Mouse (Mus musculus): ENCODE results near the gene Ccnh. TPM values are rescaled to one million over a fixed set of nuclear protein-coding genes. Genes with fewer than 3 reads are reported as not detected.
"Not testable (repeated sequence)": the region's sequence is repeated elsewhere in the genome, so short reads cannot be mapped to it uniquely, and the experiment has no call there.

Gene Ccnh
- polyA plus RNA-seq (2012; rRNA removed) (38.7 and 50.6 TPM in 2 replicates), polyA plus RNA-seq (2014; fragmentation: Nextera tagmentation; extraction: Ambion mirVana) (77.1 and 86.4 TPM in 2 replicates)

DNA sequence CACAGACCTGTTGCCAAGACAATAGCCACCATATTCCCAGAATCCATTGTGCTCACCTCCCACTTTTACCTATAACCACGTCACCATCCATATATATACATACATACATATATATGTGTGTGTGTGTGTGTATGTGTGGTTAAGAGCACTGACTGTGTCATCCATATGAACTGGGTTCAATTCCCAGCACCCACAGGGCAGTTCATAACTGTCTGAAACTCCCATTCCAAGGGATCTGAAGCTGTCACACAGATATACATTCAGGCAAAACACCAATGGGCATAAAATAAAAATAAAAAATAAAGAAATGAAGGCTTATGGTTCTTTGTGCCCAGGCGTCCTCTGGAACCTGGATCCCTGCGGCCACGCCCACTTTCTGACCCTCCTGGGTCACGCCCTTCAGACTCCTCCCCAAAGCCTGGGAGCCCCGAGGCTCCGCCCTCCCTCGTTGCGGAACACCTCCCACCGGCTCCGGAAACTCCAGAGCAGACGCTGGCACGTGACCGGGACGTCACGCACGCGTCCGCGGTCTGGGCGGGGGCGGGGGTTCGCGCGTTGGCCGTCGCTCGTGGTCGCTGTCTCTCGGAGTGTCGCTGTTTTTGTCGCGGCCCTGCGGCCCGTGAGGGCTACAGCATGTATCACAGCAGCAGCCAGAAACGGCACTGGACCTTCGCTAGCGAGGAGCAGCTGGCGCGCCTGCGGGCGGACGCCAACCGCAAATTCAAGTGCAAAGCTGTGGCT, at the start of gene Ccnh:
Gene Ccnh (plus strand): TSS at position 506 of the 741 bp plus-strand sequence.
- Histone ChIP-seq H3K27me3 (ENCODE audit: control insufficient read depth, insufficient read depth, low read length) (no peaks in the 10 kb centered on the region), H3K36me3 (ENCODE audit: control insufficient read depth, insufficient read depth, low read length) (peaks cover 25% of the 10 kb centered on the region), H3K4me3 (replicated peaks; ENCODE audit: low read length) (peak within 1 kb of the TSS; percentile 69), H3K27ac (replicated peaks; ENCODE audit: low read depth, low read length) (peak within 1 kb of the TSS; percentile 45), H3K4me1 (ENCODE audit: control insufficient read depth, insufficient read depth, low read length) (peaks cover 2% of the 10 kb centered on the region; the same call in 1 of the 2 replicates), H3K9me3 (ENCODE audit: control insufficient read depth, low read length) (no peaks in the 10 kb centered on the region), H3K9ac (ENCODE audit: low read depth, low read length, severe bottlenecking) (peak within 1 kb of the TSS; percentile 75), H3K4me2 (replicated peaks; ENCODE audit: low read depth, low read length, severe bottlenecking) (peak within 1 kb of the TSS; percentile 73)
- DNase-seq (ENCODE audit: low spot score) (peak; percentile 85), ATAC-seq (ENCODE audit: low FRiP score, low read depth) (peak; percentile 99)
- peak; percentile 86; the same call in 1 of the 2 replicates for TF ChIP-seq POLR2A (IDR thresholded peaks at IDR 0.05; ENCODE audit: borderline replicate concordance, extremely low read depth, insufficient read depth, insufficient read length)
- WGBS, result 2% methylated on average over 44 of the region's 44 CpGs

DNA sequence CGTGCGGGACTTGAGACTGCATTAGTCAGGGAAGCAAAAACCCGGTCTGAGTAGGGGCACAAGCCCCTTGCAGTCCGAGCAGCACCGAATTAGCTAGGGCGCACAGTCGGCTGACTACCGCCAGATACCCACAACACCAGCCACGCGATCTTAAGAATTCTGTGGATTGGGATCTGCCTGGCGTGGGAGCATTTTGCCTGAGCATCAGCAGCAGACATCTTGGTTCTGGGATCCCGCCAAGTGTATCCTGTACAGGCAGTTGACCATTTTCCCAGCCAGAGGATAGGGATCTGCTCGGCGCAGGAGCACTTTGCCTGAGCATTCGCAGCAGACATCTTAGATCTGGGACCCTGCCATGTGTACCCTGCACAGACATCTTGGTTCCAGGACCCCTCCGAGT, 45.8 kb upstream of the Ccnh start:
- H3K4me1 ChIP-seq (ENCODE audit: control insufficient read depth, insufficient read depth, low read length); H3K36me3 ChIP-seq (ENCODE audit: control insufficient read depth, insufficient read depth, low read length); H3K4me2 ChIP-seq (replicated peaks; ENCODE audit: low read depth, low read length, severe bottlenecking); H3K4me3 ChIP-seq (replicated peaks; ENCODE audit: low read length); H3K27me3 ChIP-seq (ENCODE audit: control insufficient read depth, insufficient read depth, low read length); H3K9ac ChIP-seq (ENCODE audit: low read depth, low read length, severe bottlenecking); DNase-seq (ENCODE audit: low spot score); ATAC-seq (ENCODE audit: low FRiP score, low read depth); H3K9me3 ChIP-seq (ENCODE audit: control insufficient read depth, low read length); H3K27ac ChIP-seq (replicated peaks; ENCODE audit: low read depth, low read length): not testable (repeated sequence)
- WGBS, result 93% methylated on average over 16 of the region's 16 CpGs

DNA sequence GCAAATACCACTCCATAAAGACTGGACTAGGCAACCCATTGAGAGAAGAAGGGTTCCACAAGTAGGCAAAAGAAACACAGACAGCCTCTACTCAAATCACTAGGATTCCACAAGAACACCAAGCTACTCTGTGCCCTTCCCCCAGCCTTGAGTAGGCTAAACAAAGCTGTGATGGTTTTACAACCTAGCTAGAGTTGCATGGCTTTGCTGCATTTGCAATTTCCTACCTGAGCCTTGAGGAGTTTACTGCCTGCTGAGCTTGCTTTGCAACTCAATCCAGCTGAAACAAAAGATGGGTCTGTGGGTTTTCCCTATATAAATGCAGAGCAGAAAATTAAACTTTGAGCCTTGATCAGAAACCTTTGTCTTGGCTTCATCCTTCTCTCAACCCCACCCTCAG, 42.7 kb upstream of the Ccnh start:
- Histone ChIP-seq H3K9me3 (ENCODE audit: control insufficient read depth, low read length) (no peaks in the 10 kb centered on the region), H3K4me3 (replicated peaks; ENCODE audit: low read length) (no peak overlapping the region), H3K4me1 (ENCODE audit: control insufficient read depth, insufficient read depth, low read length) (no peaks in the 10 kb centered on the region), H3K4me2 (replicated peaks; ENCODE audit: low read depth, low read length, severe bottlenecking) (no peak overlapping the region), H3K9ac (ENCODE audit: low read depth, low read length, severe bottlenecking) (no peak overlapping the region), H3K27me3 (ENCODE audit: control insufficient read depth, insufficient read depth, low read length) (no peaks in the 10 kb centered on the region), H3K36me3 (ENCODE audit: control insufficient read depth, insufficient read depth, low read length) (no peaks in the 10 kb centered on the region), H3K27ac (replicated peaks; ENCODE audit: low read depth, low read length) (no peak overlapping the region)
- TF ChIP-seq POLR2A (IDR thresholded peaks at IDR 0.05; ENCODE audit: borderline replicate concordance, extremely low read depth, insufficient read depth, insufficient read length), result no peak
- ATAC-seq (ENCODE audit: low FRiP score, low read depth) (no peak), DNase-seq (ENCODE audit: low spot score) (no peak)

DNA sequence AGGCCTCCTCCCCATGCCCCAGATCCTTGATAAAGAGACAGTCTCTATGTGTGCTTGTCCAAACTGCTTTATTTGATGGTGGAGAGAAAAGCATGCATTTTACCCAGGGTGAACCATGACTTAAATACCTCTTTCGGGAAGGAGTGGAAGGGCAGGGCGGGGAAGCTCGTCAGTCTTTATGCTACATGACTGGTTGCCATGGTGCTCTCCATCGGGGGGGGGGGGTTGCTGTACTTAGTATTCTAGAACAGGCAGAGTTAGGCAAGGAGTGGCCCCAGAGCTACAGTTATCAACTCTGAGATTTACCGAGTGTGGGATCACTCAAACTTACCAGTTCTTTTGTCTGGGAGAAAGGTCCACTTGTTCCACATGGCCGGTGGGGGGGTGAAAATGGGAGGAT, 34.5 kb upstream of the Ccnh start:
- Histone ChIP-seq H3K9ac (ENCODE audit: low read depth, low read length, severe bottlenecking) (no peak overlapping the region), H3K4me2 (replicated peaks; ENCODE audit: low read depth, low read length, severe bottlenecking) (no peak overlapping the region)
- WGBS, result 83% methylated on average over 6 of the region's 6 CpGs

DNA sequence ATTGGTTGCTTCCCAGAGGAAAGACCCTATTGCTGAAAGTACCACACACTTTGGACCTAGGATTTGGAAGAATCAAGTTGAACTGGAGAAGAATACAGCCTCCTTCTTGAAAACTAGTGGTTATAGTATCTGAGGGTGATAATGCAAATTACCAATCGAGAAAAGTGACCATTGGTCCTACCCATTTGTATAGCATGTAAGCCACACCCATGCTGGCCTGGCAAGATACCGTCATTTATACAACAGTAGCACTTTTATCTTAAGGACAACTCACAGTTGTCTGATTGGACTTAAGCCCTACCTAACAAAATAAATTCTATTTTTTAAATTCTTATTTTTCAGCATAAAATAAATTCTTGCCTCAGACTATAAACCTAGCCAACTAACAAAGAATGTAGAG, 29.2 kb upstream of the Ccnh start:
- H3K4me2 ChIP-seq (replicated peaks; ENCODE audit: low read depth, low read length, severe bottlenecking), result no peak overlapping the region
- H3K36me3 ChIP-seq (ENCODE audit: control insufficient read depth, insufficient read depth, low read length), result no peaks in the 10 kb centered on the region
- H3K9ac ChIP-seq (ENCODE audit: low read depth, low read length, severe bottlenecking), result no peak overlapping the region
- no peak for TF ChIP-seq POLR2A (IDR thresholded peaks at IDR 0.05; ENCODE audit: borderline replicate concordance, extremely low read depth, insufficient read depth, insufficient read length)
- DNase-seq (ENCODE audit: low spot score) (no peak), ATAC-seq (ENCODE audit: low FRiP score, low read depth) (no peak)
- H3K4me1 ChIP-seq (ENCODE audit: control insufficient read depth, insufficient read depth, low read length), result no peaks in the 10 kb centered on the region
- 85% methylated on average over 2 of the region's 2 CpGs for WGBS
- H3K27me3 ChIP-seq (ENCODE audit: control insufficient read depth, insufficient read depth, low read length), result no peaks in the 10 kb centered on the region
- H3K4me3 ChIP-seq (replicated peaks; ENCODE audit: low read length), result no peak overlapping the region
- H3K27ac ChIP-seq (replicated peaks; ENCODE audit: low read depth, low read length), result no peak overlapping the region
- H3K9me3 ChIP-seq (ENCODE audit: control insufficient read depth, low read length), result no peaks in the 10 kb centered on the region

More for the DNA sequence above, 34.5 kb upstream of the Ccnh start:
- ATAC-seq (ENCODE audit: low FRiP score, low read depth) (no peak), DNase-seq (ENCODE audit: low spot score) (no peak)
- no peaks in the 10 kb centered on the region for H3K4me1 ChIP-seq (ENCODE audit: control insufficient read depth, insufficient read depth, low read length)
- TF ChIP-seq POLR2A (IDR thresholded peaks at IDR 0.05; ENCODE audit: borderline replicate concordance, extremely low read depth, insufficient read depth, insufficient read length), result no peak
- H3K9me3 ChIP-seq (ENCODE audit: control insufficient read depth, low read length), result no peaks in the 10 kb centered on the region
- no peaks in the 10 kb centered on the region for H3K36me3 ChIP-seq (ENCODE audit: control insufficient read depth, insufficient read depth, low read length)
- no peaks in the 10 kb centered on the region for H3K27me3 ChIP-seq (ENCODE audit: control insufficient read depth, insufficient read depth, low read length)
- H3K4me3 ChIP-seq (replicated peaks; ENCODE audit: low read length), result no peak overlapping the region
- H3K27ac ChIP-seq (replicated peaks; ENCODE audit: low read depth, low read length), result no peak overlapping the region

Measured in limb, embryonic 14.5 days (tissue).